Mouse (Mus musculus) embryonic facial prominence, embryonic 11.5 days (tissue): Measurements from ENCODE around the gene Maff. TPM values are rescaled to one million over a fixed set of nuclear protein-coding genes. Genes with fewer than 3 reads are reported as not detected.

Experiments
- ATAC-seq: fragments of 200-750 bp; cut with Nextera tagmentation; replicated peaks from 2 replicates; pipeline ENCODE4 v1.8.0; 2017; ENCODE audit warnings: low read depth; ENCODE audit not compliant: insufficient number of reproducible peaks, low FRiP score, low TSS enrichment
- DNase-seq: peaks from one replicate; pipeline ENCODE4 v3.0.0-alpha.2; 2015; ENCODE audit warnings: low spot score
- H3K27ac ChIP-seq: fragments of 300-500 bp; sonication (generic); replicated peaks from 2 replicates; pipeline ENCODE4 v1.5.1; 2014; ENCODE audit warnings: mild to moderate bottlenecking, low read depth, low read length, control low read depth
- H3K27me3 ChIP-seq: fragments of 300-500 bp; sonication (generic); 2 replicates; pipeline ENCODE4 v1.6.1; 2014; ENCODE audit warnings: mild to moderate bottlenecking, low read length, moderate library complexity, mixed read lengths; ENCODE audit not compliant: control insufficient read depth, insufficient read depth
- H3K36me3 ChIP-seq: fragments of 300-500 bp; sonication (generic); replicated peaks from 2 replicates; pipeline ENCODE4 v1.6.1; 2014; ENCODE audit warnings: low read depth, mild to moderate bottlenecking, low read length, moderate library complexity, mixed read lengths; ENCODE audit not compliant: control insufficient read depth, insufficient read depth
- H3K4me1 ChIP-seq: fragments of 300-500 bp; sonication (generic); 2 replicates; pipeline ENCODE4 v1.6.1; 2014; ENCODE audit warnings: low read length, mixed read lengths; ENCODE audit not compliant: control insufficient read depth, insufficient read depth
- H3K4me2 ChIP-seq: fragments of 300-500 bp; sonication (generic); 2 replicates; pipeline ENCODE4 v1.6.1; 2014; ENCODE audit warnings: low read depth, mild to moderate bottlenecking, control low read depth, low read length, moderate library complexity
- H3K4me3 ChIP-seq: fragments of 300-500 bp; sonication (generic); 2 replicates; pipeline ENCODE4 v1.5.1; 2014; ENCODE audit warnings: low read depth, low read length, control low read depth
- H3K9ac ChIP-seq: fragments of 300-500 bp; sonication (generic); replicated peaks from 2 replicates; pipeline ENCODE4 v1.6.1; 2014; ENCODE audit warnings: mild to moderate bottlenecking, control low read depth, low read length
- H3K9me3 ChIP-seq: fragments of 300-500 bp; sonication (generic); replicated peaks from 2 replicates; pipeline ENCODE4 v1.6.1; 2016; ENCODE audit warnings: mild to moderate bottlenecking, low read length, inconsistent platforms, mixed read lengths; ENCODE audit not compliant: control insufficient read depth
- WGBS: fragments of 180-500 bp; shearing (Covaris S2); extraction: QIAGEN DNeasy Blood & Tissue Kit; methylation state at CpG from one replicate; pipeline ENCODE4 v1.1.7; 2014; 5-methylcytosine and 5-hydroxymethylcytosine counted together
- polyA plus RNA-seq: library from polyadenylated mRNA; unstranded; fragments of >200 nt; fragmentation: Nextera tagmentation; extraction: Ambion mirVana; gene quantifications from 2 replicates; pipeline ENCODE4 v1.2.1, GENCODE M21; 2014

Gene Maff
- polyA plus RNA-seq, 1 experiment from 2014 or later = 2.2 TPM

DNA sequence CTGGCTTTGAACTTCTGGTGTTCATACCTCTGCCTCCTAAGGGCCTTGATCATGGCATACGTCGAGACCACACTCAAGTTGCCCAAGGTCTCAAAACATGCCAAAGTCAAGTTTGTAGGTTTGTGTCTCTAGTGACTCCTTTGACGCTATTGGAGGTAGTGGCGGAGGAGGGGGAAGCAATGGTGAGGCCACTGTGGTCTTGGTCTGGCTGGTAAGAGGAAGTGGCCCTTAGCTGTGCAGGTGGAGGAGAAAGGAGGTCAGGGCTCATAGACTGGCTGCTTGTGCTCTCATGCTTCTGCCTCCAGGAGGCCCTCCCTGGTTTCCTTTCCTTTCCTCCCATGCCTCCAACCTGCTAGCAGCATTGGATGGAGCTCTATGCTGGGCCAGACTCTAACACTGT is 4.4 kb downstream of the Maff start:
- Histone ChIP-seq H3K4me1 (peaks cover 7% of the 10 kb centered on the region; the same call in 1 of the 2 replicates), H3K27ac (no peak overlapping the region), H3K36me3 (no peaks in the 10 kb centered on the region), H3K27me3 (no peaks in the 10 kb centered on the region; the same call in 1 of the 2 replicates), H3K4me3 (no peak overlapping the region), H3K9me3 (no peaks in the 10 kb centered on the region), H3K4me2 (no peak overlapping the region), H3K9ac (no peak overlapping the region)
- WGBS = 86% methylated on average over 4 of the region's 4 CpGs
- no peak for ATAC-seq
- DNase-seq = no peak

DNA sequence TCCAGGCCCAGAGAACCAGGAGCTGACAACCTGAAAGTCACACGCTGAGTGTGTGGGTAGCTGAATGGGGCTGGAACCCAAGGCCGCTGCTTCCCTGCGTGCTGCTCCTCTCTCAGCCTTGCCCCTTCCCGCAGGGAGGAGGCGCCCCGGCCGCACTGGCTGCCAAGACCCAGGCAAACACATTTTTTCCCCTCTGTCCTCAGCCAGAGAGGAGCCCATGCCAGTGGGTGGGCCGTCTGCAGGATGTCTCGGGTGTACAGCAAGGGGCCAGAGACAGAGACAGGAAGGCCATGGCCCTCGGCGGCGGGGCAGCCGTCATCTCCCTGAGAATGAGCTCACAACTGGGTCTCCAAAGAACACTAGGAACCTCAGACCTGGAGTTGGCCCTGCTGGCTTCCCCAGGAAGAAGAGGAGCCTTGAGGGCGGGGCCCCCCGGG is 4.9 kb downstream of the Maff start:
- 26% methylated on average over 15 of the region's 15 CpGs for WGBS
- Histone ChIP-seq H3K4me2 (no peak overlapping the region), H3K9ac (no peak overlapping the region), H3K36me3 (no peaks in the 10 kb centered on the region), H3K4me1 (peaks cover 7% of the 10 kb centered on the region; the same call in 1 of the 2 replicates), H3K27me3 (no peaks in the 10 kb centered on the region; the same call in 1 of the 2 replicates), H3K27ac (no peak overlapping the region), H3K9me3 (no peaks in the 10 kb centered on the region), H3K4me3 (no peak overlapping the region)
- no peak for DNase-seq
- ATAC-seq = no peak

DNA sequence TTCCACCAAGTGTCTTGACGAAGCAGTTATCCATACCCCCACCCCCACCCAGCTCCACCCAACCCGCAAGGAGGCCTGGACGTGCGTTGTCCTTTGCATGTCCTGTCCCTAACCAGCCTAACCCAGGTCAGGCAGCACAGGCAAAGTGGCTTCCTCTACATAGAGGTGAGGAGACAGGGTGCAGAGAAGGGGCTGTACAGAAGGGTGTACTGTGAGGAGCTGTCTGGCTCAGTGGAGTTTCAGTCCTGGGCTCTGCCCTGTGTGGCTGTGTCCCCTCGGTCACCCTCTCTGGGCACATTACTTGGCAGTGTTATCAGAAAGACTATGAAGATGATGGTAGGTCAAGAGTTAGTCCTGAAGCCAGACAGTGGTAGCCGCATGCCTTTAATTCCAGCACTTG is 6.1 kb downstream of the Maff start:
- Histone ChIP-seq H3K9ac (no peak overlapping the region), H3K36me3 (no peaks in the 10 kb centered on the region), H3K27me3 (no peaks in the 10 kb centered on the region; the same call in 1 of the 2 replicates), H3K4me2 (no peak overlapping the region), H3K4me1 (peaks cover 10% of the 10 kb centered on the region; the same call in 1 of the 2 replicates), H3K4me3 (no peak overlapping the region), H3K27ac (no peak overlapping the region), H3K9me3 (no peaks in the 10 kb centered on the region)
- no peak for ATAC-seq
- no peak for DNase-seq
- 85% methylated on average over 6 of the region's 6 CpGs for WGBS

DNA sequence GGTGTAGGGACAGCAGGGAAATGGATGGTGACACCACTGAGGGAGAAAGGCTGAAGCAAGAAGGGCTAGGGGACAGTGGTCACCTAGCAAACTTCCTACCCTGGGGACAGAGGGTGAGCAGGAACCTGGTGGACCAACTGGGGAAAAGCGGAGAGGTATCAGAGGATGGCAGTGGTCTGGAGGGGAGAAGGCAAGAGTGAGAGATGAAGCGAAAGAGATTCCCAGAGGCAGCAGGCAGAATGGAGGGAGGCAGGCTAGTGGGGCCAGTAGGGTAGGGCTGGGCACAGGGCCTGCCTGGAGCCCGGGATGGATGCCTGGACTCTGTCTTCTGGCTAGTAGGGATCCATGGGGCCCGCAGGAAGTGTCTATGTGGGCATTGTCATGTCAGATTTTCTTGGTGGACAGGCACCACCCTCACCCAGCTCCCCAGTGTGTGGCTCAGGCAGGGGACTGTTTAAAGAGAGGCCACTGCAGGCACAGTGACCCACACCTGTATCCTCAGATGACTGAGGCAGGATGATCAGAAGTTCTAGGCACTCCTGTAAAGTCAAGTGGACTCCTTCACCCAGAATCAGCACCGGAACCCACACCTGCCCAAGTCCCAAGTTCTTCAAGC is 7.4 kb downstream of the Maff start:
- Histone ChIP-seq H3K9ac (no peak overlapping the region), H3K4me3 (no peak overlapping the region), H3K9me3 (no peaks in the 10 kb centered on the region), H3K36me3 (no peaks in the 10 kb centered on the region), H3K4me2 (no peak overlapping the region), H3K27ac (no peak overlapping the region), H3K27me3 (no peaks in the 10 kb centered on the region; the same call in 1 of the 2 replicates), H3K4me1 (peaks cover 8% of the 10 kb centered on the region; the same call in 1 of the 2 replicates)
- DNase-seq (no peak), ATAC-seq (no peak)
- WGBS = 88% methylated on average over 5 of the region's 5 CpGs

DNA sequence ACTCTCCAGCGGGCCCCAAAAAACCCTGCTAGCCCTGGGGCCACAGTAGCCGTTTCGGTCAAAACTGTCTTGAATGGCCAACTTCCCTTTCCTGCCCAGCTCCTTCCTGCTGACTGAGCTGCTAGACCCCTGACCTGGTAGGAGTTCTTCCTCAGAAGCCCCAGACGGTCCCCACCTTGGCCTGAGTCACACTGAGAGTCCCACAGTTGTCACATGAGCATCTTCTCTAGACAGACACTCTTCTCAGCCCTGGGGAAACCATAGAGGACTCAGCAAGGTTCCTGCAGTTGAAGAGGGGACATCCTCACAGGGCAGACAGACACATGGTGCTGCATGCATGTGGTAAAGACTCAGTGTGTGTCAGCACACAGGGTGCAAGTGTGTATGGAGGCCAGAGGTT is 8.2 kb downstream of the Maff start:
- peaks cover 8% of the 10 kb centered on the region; the same call in 1 of the 2 replicates for H3K4me1 ChIP-seq
- H3K4me3 ChIP-seq = no peak overlapping the region
- WGBS = 64% methylated on average over 4 of the region's 4 CpGs
- H3K27ac ChIP-seq = no peak overlapping the region
- ATAC-seq (no peak), DNase-seq (no peak)
- no peak overlapping the region for H3K4me2 ChIP-seq
- H3K9me3 ChIP-seq = no peaks in the 10 kb centered on the region
- H3K9ac ChIP-seq = no peak overlapping the region
- no peaks in the 10 kb centered on the region; the same call in 1 of the 2 replicates for H3K27me3 ChIP-seq
- no peaks in the 10 kb centered on the region for H3K36me3 ChIP-seq

DNA sequence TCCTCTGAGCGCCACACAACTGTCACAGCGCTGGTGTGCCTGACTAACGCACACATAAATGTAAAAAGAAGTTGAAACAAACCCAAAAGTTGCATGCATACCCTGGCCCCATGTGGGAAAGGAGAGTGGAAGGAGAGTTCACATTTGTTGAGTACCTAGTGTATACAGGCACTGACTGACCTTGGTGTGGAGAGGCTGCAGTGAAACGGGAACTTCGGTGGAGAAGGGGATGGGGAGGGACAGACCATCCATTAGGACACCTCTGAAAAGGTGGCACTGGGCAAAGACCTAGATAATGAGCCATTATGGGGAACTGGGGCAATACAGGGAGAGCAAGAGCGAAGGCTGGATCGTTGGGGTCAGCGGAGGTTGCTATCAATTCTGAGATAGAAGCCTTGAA is 10.1 kb downstream of the Maff start:
- Histone ChIP-seq H3K9ac (no peak overlapping the region), H3K4me3 (no peak overlapping the region; the same call in 1 of the 2 replicates), H3K4me2 (peak overlapping the region; percentile 93; the same call in 1 of the 2 replicates)

DNA sequence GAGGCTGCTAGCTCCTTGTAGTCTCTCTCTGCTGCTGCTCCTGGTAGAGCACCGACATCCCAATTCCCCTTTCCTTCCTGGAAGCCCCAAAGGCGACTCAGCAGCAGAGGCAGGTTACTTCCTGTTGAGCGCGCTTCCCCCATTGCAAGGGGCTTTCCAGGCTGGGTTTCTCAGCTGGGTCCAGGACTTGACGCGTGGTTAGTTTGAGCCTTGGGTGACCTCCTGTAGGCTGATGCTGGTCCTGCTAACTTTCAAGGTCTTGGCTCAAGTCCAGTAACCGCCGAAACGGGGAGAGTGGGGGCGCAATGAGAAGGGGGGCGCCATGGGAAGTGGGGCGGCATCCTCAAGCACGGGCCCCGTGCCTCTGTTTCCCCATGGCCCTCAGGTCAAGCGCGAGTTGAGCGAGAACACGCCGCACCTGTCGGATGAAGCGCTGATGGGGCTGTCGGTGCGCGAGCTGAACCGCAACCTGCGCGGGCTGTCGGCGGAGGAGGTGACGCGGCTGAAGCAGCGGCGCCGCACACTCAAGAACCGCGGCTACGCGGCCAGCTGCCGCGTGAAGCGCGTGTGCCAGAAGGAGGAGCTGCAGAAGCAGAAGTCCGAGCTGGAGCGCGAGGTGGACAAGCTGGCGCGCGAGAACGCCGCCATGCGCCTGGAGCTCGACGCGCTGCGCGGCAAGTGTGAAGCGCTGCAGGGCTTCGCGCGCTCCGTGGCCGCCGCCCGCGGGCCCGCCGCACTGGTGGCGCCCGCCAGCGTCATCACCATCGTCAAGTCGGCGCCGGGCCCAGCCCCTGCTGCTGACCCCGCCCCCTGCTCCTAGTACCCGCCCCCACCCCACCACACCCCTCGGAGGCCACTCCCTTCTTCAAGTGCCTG is 10.9 kb downstream of the Maff start:
- Histone ChIP-seq H3K4me1 (peaks cover 8% of the 10 kb centered on the region; the same call in 1 of the 2 replicates), H3K27me3 (no peaks in the 10 kb centered on the region; the same call in 1 of the 2 replicates), H3K36me3 (peaks cover 2% of the 10 kb centered on the region; the same call in 1 of the 2 replicates), H3K27ac (no peak overlapping the region), H3K4me2 (peak overlapping the region; percentile 93), H3K9me3 (no peaks in the 10 kb centered on the region), H3K4me3 (peak overlapping the region; percentile 43), H3K9ac (peak overlapping the region; percentile 65)
- peak; percentile 84 for DNase-seq
- under 1% methylated on average over 71 of the region's 77 CpGs for WGBS
- peak; percentile 77 for ATAC-seq

More for the DNA sequence above, 10.1 kb downstream of the Maff start:
- no peak for DNase-seq
- peaks cover 8% of the 10 kb centered on the region; the same call in 1 of the 2 replicates for H3K4me1 ChIP-seq
- H3K27me3 ChIP-seq = no peaks in the 10 kb centered on the region; the same call in 1 of the 2 replicates
- 81% methylated on average over 8 of the region's 8 CpGs for WGBS
- no peak for ATAC-seq
- no peaks in the 10 kb centered on the region for H3K9me3 ChIP-seq
- no peak overlapping the region for H3K27ac ChIP-seq
- peaks cover 2% of the 10 kb centered on the region; the same call in 1 of the 2 replicates for H3K36me3 ChIP-seq
